ENCODE assay signal across 8 mouse cellular contexts in genomic region chr11:121673629-121674028, GRCm38 (mm10). TPM values are rescaled to one million over a fixed set of nuclear protein-coding genes. Genes with fewer than 3 reads are reported as not detected.
DNase-seq lines count a peak whose midpoint lies in the region; ATAC-seq and TF ChIP-seq lines count a peak whose summit lies in the region.

No protein-coding gene starts in this region.

- no peak for TF ChIP-seq CTCF in olfactory bulb, adult 2 months (IDR thresholded peaks at IDR 0.05; ENCODE audit: insufficient read depth, low read depth, low read length)

- WGBS in neural tube, embryonic 11.5 days: 81% methylated on average over 7 of the region's 7 CpGs
- 77% methylated on average over 7 of the region's 7 CpGs for WGBS in limb, embryonic 10.5 days
- WGBS in olfactory bulb, adult 2 months: 70% methylated on average over 7 of the region's 7 CpGs

- H3K27me3 ChIP-seq in neural tube, embryonic 11.5 days (ENCODE audit: control insufficient read depth, insufficient read depth, low read length): no peaks in the 10 kb centered on the region
- no peaks in the 10 kb centered on the region for H3K27me3 ChIP-seq in limb, embryonic 10.5 days (ENCODE audit: low read depth, poor library complexity, severe bottlenecking)

- no peaks in the 10 kb centered on the region for H3K36me3 ChIP-seq in neural tube, embryonic 11.5 days (ENCODE audit: control insufficient read depth, insufficient read depth, low read length)
- H3K36me3 ChIP-seq in limb, embryonic 10.5 days: peaks cover 13% of the 10 kb centered on the region

- ATAC-seq in neural tube, embryonic 11.5 days (ENCODE audit: insufficient read depth, low FRiP score, low TSS enrichment): peak; percentile 28

- no peak for TF ChIP-seq POLR2A in olfactory bulb, adult 2 months (IDR thresholded peaks at IDR 0.05; ENCODE audit: insufficient read depth, low read depth, low read length)

- H3K4me2 ChIP-seq in neural tube, embryonic 11.5 days (ENCODE audit: low read depth): peak overlapping the region; percentile 40

- DNase-seq in cerebellum, adult 11 months: peak; percentile 27
- no peak for DNase-seq in cerebellum, postnatal 4 days (ENCODE audit: low spot score in 2 of 2)
- no peak for DNase-seq in neural tube, embryonic 11.5 days (ENCODE audit: low spot score)
- DNase-seq in neural tube, embryonic 10.5 days (ENCODE audit: extremely low spot score, low spot score): no peak
- no peak for DNase-seq in limb, embryonic 10.5 days (ENCODE audit: low spot score)
- no peak for DNase-seq in kidney, adult 9 months
- DNase-seq in adrenal gland, postnatal 25 days: no peak

- H3K9me3 ChIP-seq in neural tube, embryonic 11.5 days (ENCODE audit: control insufficient read depth, low read length): no peaks in the 10 kb centered on the region
- no peaks in the 10 kb centered on the region for H3K9me3 ChIP-seq in limb, embryonic 10.5 days (replicated peaks)

- H3K9ac ChIP-seq in neural tube, embryonic 11.5 days (ENCODE audit: low read length): peak overlapping the region; percentile 27

- H3K27ac ChIP-seq in neural tube, embryonic 11.5 days (ENCODE audit: low read depth, low read length): no peak overlapping the region
- H3K27ac ChIP-seq in limb, embryonic 10.5 days: peak overlapping the region; percentile 91
- peak overlapping the region; percentile 62 for H3K27ac ChIP-seq in olfactory bulb, adult 2 months (ENCODE audit: insufficient read depth, low read depth, low read length)

- no peaks in the 10 kb centered on the region for H3K4me1 ChIP-seq in neural tube, embryonic 11.5 days (ENCODE audit: control insufficient read depth, insufficient read depth, low read length)
- H3K4me1 ChIP-seq in limb, embryonic 10.5 days: peaks cover 9% of the 10 kb centered on the region
- H3K4me1 ChIP-seq in olfactory bulb, adult 2 months (ENCODE audit: control insufficient read depth, insufficient read depth, low read length): peaks cover 2% of the 10 kb centered on the region; the same call in 1 of the 2 replicates

- H3K4me3 ChIP-seq in neural tube, embryonic 11.5 days (ENCODE audit: low read depth, low read length): peak overlapping the region; percentile 59
- peak overlapping the region; percentile 78 for H3K4me3 ChIP-seq in limb, embryonic 10.5 days
- peak overlapping the region; percentile 82 for H3K4me3 ChIP-seq in olfactory bulb, adult 2 months (ENCODE audit: insufficient read depth, low read depth, low read length)

RNA-seq across cellular contexts. Expression of gene B3gntl1, which starts 0.7 kb away (rescaled TPM):
- polyA plus RNA-seq in neural tube, embryonic 11.5 days (2014; fragmentation: Nextera tagmentation; extraction: Ambion mirVana): 6.1 and 6.4 TPM in 2 replicates
- 7.1 and 7.9 TPM in 2 replicates for polyA plus RNA-seq in limb, embryonic 10.5 days (2016; fragmentation: Nextera tagmentation; extraction: Ambion mirVana)
- not detected in 2 replicates for polyA plus RNA-seq in olfactory bulb, adult 2 months (2012; ENCODE audit: insufficient read depth, insufficient read length, low replicate concordance, missing spikeins)
- 14.9 and 16.9 TPM in 2 replicates for total RNA-seq in adrenal gland, postnatal 25 days (2021)

RNA-seq across cellular contexts. Expression of gene Metrnl, which starts 27.7 kb away (rescaled TPM):
- 16.4 and 18.9 TPM in 2 replicates for polyA plus RNA-seq in neural tube, embryonic 11.5 days (2014; fragmentation: Nextera tagmentation; extraction: Ambion mirVana)
- polyA plus RNA-seq in limb, embryonic 10.5 days (2016; fragmentation: Nextera tagmentation; extraction: Ambion mirVana): 2.4 and 3.9 TPM in 2 replicates
- not detected in 2 replicates for polyA plus RNA-seq in olfactory bulb, adult 2 months (2012; ENCODE audit: insufficient read depth, insufficient read length, low replicate concordance, missing spikeins)
- 27.6 and 33.6 TPM in 2 replicates for total RNA-seq in adrenal gland, postnatal 25 days (2021)
